Mouse (Mus musculus) spleen, postnatal 14 days (tissue): ENCODE measurements around the gene Oosp2.

Experiments
- DNase-seq, 2 experiments: peaks; one replicate each; pipeline ENCODE4 v3.0.0; 2021 to 2022; ENCODE audit warnings: low spot score in 2 of 2

The Oosp2 gene

DNA sequence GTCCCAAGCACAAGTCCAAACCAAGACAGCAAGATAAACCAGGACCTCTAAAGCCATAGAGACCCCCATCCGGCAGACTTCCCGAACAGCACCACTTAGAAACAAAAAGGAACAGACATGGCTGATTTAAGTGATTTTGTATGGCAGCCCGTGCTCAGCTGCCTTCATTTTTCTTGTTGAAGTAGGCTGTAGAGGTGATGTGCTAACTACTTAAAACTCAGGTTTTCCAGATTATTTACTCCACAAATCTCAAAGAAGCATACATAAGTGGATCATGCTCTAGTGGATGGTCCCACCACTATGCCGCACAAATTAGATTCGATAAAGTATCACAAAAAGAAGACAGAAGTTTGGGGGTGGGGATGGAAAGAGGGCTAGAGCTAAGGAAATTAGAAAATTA is at the start of gene Oosp2:
Oosp2 (minus strand) TSS at position 101 of the 400 bp plus-strand sequence.
- DNase-seq, result no peak

DNA sequence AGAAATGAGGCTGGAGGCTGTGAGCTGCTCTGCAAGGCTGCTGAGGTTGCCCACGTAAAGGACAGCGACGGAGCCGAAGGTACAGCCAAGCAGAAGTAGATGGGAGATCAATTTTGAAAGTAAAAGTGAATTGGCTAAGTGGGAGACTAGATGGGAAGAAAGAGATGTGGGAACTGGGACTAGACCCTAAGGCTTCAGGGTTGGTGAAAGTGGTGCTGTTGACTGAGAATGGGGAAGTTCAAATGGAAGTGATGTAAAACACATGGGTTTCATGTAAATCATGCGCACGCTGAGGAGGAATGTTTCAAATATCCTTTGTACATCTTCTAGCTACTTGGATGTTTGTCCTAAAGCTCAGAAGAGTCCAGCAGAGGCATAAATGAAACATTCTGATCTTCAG is 38.0 kb upstream of the Oosp2 start:
- no peak for DNase-seq

DNA sequence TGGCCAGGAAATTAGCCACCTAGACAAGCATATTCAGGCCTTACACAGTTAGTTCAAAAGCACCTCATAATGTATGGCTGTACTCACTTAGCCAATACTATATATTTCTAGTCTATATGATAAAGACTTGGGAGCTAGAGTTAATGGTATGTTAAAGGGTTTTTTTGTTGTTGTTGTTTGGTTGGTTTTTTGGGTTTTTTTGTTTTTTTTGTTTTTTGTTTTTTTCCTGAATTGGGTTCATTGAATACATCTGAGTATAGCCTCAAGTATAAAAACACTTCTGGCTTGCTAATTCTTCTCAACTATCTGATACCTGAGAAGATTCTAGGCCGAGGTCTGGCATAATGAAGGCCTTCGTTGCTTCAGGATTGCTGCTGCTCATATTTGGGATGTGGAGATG is 36.4 kb upstream of the Oosp2 start, which contains the start of gene Oosp3:
Oosp3 (plus strand) TSS at position 301 of the 400 bp plus-strand sequence.
- DNase-seq, result no peak

DNA sequence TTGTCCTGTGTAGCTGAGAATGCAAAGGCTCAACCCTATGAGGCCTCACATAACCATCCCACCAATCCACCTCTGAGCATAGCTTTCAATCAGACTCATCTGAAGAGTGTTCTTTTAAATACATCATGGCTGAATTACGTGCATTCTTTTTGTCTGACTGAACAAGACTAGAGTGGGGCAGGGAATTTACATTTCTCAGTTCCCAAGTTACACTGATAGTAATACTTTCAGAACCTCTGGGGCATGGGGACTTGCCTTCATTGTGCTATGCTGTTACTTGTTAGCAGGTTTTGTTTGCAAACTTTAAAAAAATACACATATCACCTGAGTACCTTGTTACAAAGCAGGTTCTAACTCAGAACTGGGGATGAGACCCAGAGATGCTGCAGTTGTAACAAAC is 31.1 kb upstream of the Oosp2 start:
- no peak for DNase-seq

DNA sequence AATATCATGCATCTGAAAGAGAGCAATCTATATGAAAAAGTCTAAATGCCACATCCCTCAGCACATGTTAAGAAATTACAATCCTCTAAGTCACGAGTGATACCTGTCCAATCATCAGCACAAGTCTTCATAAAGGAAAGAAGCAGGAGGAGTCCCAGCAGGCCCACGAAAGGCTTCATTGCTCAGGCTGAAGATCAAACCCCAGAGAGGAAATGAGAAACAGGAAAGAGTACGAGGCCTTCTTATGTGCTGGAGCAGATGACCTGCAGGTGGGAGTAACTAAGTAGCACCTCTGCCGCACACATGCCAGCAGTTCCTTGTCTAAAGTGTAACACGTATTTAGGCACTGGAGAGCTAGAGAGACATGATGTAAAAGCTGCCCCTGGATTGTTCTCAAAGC is 30.5 kb upstream of the Oosp2 start, which contains the start of gene Oosp1:
Oosp1 (minus strand) TSS at position 312 of the 400 bp plus-strand sequence.
- DNase-seq, result no peak

DNA sequence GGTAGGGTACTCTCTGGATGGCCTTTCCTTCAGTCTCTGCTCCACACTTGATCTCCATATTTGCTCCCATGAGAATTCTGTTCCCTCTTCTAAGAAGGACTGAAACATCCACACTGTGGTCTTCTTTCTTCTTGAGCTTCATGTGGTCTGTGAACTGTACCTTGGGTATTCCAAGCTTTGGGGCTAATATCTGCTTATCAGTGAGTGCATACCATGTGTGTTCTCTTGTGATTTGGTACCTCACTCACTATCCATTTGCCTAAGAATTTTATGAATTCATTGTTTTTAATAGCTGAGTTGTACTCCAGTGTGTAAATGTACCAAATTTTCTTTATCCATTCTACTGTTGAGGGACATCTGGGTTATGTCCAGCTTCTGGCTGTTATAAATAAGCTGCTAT is 1.2 kb upstream of the Oosp2 start:
- DNase-seq, result no peak

DNA sequence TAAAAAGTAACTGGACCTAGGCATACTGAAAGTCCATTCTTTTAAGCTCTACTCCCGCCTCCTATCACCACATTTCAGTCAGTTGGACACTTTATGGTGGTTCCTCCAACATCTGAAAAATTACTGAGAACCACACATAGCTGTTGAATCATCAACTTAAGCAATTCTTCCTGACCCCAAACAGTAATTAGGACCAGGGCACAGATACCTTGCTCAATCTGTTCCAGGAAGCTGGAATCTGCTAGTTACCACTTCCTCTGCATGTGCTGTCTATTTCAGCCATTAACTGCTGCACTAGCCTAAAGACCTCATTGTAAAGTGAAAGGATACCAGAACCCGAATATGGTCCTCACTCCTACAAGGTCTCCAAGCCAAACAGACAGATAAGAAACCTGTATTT is 1.2 kb downstream of the Oosp2 start:
- DNase-seq, result no peak

DNA sequence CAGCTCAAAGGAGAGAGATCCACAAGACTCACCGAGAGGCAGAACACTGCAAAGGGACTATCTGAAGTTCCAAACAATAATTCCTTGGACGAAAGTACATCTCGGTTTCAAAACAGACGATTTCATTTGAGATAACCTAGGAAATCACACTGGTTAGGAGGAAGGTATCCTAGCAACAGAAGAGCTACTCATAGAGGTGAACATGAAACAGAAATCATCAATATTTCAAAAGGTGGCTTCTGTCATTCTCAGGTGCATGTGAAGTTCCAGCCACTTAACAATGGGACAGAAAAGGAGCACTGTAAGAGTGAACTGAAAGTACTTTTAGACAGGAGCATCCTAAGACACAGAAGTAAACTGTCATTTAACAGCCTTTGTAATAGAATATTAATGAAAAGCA is 10.8 kb downstream of the Oosp2 start:
- no peak for DNase-seq

DNA sequence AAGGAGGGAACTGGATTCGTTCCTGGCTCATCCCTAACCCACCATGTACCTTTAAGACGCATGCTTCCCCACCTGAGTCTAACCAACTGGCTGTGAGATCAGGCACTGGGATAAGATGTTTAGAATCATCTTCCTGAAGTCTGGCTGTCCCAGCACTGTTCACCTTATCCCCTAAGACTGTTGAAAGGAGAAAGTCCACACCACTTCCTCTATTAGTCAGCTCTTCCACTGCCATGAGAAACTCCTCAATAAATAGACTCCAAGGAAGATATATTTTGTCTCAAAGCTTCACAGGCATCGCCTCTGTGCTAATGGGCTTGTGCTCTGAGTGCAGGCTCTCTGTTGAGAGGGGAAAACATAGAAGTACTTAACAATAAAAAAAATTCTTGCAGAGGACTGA is 14.2 kb downstream of the Oosp2 start:
- DNase-seq, result no peak

DNA sequence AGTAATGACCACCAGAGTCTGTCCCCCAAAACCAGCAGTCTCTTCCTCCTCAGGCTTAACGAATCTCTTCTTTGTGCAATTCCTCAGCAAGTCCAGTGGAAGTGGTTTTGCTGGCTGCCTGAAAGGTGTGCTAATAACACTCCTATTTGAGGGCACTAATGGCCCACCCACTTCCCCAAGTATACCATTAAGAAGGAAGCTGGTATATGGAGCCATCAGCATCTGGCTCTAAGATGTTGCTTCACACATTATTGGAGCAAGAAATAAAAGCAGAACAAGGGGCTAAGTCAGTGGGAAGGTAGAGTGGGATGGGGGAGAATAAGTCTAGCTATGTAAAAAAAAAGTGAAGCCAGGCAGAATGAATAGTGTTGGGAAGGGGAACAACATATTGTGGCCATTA is 19.6 kb downstream of the Oosp2 start, which contains the start of gene Ms4a3:
Ms4a3 (minus strand) TSS at position 120 of the 400 bp plus-strand sequence.
- DNase-seq, result no peak

DNA sequence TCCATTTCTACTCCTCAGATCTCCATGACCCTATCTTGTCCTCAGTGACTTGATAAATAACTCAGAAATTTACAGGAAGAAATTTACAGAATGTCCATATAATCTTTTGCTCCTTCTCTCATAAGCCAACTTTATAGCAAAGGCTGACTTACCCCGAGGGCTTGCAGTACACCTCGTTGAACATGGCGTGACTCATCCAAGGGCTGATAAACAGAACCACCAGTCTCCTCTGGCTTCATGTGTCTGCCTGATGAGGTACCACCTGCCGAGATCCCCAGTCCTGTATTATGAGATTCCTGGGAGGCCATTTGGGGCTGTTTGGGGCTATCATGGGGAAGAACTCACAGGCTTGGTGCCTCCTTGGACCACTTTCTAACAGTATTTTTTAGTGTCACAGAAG is 21.3 kb downstream of the Oosp2 start:
- DNase-seq, result no peak

DNA sequence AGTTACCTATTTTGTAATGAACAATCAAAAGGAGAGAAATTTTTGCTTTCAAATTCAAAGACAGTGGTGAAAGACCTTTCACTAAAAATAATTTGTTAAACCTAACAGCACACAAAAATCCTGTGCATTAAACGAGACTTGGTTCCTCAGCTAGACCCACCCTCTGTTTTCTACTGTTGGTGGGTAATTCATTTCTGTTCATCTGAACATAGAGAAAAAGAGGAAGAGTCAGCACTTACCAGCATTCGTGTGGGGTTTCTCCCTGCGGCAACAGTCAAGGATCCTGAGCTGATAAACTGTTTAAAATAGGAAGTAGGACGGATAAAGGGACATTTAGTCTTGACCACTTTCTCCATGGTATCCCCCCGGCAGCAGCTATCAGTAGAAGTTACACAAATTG is 24.8 kb downstream of the Oosp2 start:
- no peak for DNase-seq

DNA sequence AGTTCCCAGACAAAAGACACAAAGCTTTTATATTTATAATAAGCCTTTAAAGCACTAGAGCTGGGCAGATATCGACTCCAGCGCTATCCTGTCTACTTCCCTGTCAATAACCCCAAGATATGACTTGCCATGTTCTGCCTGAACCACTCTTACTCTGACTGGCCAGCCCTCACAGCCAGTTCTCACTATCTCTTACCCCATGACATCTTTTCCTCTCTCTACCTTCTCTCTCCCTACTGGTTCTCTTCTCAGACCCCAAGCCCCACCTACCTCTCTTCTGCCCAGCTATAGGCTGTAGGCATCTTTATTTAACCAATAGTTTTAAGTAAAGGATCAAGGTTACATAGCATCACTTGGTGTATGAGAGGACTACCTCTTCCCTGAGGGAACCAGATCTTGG is 26.0 kb downstream of the Oosp2 start:
- DNase-seq, result no peak

DNA sequence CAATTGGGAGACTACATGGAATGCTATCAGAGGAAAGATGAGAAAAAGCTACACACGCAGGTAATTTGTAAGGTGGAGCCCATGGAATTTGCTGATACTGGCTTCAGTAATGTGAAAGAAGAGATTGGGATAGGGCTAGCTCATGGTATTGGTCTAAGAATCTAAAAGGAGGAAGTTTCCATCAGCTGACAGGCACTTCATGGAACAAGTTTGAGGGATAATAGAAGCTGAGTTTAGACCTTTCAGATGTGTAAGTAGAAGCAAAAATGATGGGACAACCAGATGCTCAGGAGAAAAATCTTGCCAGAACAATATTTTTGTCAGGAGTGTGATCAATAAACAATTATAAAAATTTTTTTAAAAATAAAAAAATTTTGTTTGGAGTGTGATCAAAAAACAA is 26.6 kb downstream of the Oosp2 start:
- DNase-seq, result no peak

DNA sequence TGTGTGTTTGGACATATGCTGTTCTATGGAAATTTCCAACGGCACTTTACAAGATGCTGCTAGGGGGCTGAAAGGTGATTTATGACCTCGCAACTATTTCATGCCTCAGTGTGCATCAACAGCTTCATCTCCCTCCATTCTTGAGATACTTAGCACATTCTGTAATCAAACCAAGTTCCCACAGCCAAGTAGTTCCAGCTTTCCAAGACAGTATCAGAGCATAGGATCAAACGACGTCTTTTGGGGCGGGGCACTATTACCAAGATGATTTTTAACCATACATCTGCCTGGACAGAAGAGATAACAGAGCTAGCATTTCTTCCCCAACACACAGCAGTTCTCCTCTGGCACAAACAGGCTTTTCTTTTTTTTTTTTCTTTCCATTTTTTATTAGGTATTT is 35.1 kb downstream of the Oosp2 start:
- no peak for DNase-seq

DNA sequence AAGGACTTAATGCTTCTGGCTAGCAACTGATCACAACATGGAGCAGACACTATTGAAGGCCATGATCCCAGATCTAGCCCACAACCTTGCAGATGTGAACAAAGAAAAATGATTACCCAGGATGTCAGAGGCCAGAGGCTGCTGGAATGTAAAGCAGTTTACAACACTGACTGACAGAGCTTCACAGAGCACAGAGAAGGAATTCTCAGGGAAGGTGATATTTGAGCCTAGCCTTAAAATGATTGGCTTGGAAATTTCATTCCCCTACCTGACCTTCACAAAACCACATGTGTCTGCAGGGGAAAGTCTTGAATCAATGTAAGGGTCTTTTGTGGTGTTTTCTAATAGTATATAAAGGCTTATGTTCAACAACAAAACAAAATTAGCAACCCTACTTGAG is 35.6 kb downstream of the Oosp2 start:
- no peak for DNase-seq

DNA sequence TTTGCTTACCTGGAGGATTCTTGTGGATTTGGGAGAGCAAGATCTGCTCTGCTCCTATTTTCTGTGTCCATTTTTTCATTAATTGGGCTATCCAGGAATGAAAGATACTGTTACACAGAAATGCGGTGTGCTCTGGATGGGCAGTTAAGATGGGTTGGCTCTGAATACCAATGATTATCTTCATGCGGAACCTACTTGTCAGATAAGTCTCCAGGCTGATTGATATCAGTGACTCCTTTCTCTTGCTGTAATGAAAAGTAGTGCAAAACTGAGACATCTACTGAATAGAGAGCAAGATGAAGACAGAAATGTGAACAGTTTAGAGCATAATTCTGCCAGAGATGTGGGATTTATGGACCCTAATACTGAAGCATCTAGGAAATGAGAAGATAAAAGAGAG is 36.8 kb downstream of the Oosp2 start, which contains the start of gene Ms4a2:
Ms4a2 (minus strand) TSS at position 169 of the 400 bp plus-strand sequence.
- DNase-seq, result no peak

DNA sequence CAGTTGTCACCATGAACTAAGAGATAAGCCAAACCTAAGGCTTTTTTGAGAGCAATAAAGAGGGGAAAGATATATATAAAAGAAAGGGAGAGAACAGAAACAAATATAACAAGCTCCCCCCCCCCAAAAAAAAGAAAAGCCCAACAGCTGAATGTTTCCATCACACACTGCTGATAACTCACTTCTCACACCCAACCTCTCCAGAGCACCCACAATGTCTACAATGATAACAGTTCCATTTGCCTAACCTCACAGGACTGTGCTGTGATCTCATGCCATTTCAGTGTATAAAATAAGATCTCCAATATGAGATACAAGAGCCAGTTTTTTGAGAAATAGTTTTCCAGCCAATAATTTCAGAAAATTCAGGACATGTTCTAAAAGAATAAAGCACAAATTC is 42.4 kb downstream of the Oosp2 start:
- DNase-seq, result no peak

DNA sequence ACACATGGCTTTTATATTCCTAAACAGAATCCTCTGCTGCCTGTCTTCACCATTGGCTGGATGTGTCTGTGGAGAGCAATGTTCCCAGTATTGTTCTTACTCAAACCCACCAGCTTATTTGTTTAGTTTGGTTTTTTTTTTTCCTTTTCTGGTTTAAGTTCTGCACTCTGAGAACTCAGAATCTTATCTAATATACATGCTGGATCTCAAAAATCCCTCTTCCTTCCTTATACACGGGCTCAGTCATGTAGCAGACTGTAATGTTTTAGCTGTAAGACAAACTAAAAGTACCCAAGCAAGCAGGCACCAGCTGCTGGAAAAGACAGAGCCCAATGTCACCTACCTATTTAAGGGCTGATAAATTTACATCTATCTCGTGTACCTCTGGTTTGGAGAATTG is 45.6 kb downstream of the Oosp2 start:
- no peak for DNase-seq

DNA sequence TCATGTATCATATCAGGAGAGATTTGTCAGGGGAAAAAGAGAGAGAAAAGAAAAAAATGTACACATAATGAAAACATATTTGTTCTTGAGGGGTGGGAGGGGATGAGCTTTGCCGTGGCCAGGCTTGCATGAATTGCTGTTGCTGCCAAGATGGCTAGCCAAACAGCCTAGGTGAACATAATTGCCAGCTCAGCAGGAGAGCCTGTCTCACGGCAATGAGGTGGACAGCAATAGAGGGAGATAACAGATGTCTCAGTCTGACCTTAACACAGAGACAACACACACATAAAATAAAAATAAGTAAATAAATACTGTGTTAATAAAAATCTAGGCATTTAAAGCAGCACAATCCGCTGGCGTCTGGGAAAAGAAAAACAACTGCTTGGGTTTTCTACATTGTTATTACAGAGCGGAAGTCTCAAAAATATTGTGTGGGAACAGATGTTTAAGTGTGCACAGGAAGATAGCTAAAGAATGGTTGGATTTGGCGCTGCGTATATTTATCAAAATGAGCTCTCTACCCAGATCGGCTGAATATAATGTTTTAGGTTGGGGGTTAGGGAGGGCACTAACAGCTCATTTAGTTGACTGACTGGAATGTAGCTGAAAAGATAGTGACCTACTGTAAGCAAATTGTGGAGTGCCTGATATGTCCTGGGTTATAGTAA is 46.4 kb downstream of the Oosp2 start:
- no peak for DNase-seq

DNA sequence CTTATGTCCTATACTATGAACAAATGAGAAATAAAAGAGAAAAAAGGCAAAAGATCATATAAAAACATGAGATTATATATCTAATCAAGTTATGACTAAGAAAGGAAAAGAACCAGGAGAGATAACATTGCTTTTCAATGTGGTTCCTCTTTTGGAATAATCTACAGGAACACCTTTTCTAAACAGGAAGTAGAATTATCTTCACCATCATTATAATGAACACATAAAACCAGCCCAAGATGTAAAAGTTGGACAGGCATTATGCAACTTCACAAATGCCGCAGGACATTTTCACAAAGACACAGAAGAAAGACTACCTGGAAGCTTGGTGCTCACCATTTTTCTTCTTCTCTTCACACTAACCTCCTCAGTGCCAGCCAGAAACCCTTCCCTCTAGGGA is 47.3 kb downstream of the Oosp2 start:
- no peak for DNase-seq

DNA sequence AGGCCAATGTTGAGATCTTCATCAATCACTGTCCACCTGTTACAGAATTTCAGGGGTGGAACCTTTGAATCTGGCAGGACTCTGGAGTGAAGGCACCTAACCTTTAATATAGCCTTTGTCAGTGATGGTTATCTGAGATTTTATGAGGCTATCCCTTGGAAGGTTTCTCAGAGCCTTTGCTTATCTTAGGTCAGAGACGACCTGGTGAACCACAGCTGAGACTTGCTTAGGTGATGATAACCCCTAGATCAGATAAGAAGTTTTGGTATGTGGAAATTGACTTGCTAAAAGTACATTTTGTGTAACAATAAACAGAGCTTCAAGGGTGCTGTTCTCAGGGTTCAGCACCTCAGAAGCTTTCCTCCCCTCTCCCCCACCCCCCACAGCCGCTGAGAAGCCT is 48.1 kb downstream of the Oosp2 start:
- no peak for DNase-seq

DNA sequence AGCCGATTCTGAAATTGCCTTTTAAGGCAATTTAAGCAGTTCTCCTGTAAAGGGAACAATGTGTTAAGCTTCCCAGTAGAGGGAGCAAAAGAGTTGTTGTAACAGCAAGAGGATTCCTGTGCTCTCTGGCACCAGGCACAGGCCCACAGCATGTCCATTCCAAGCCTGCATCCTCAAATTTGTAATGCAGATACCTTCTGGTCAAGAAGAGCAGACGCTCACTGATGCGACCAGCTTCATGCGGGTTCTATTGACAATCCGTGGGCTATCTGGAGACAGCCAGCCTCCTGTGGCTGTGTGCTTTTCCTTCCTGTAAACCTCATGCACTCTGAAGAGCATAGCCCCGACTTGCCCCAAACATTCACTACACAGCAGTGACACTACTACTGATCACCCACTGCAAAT is 48.8 kb downstream of the Oosp2 start:
- DNase-seq, result no peak

DNA sequence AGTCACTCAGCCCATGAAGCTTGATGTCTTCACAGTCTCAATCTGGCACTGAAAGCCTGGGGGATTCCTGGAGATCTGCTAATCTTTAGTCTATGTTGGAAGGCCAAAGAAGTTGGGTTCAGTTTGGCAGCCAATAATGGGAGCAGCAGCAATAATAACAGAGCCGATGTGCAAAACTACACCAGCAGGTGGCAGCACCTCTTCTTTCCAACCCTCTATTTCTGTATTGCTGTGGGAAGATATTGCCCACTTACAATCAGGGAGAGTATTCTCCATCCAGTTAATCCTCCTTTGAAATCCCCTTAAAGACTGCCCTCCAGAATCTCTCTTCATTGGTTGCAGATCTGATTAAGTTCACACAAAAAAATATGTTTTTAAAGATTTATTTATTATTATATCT is 52.2 kb downstream of the Oosp2 start:
- DNase-seq, result peak in 1 of 2 experiments; percentile 45
